Mouse (Mus musculus): Measurements from ENCODE around the gene Apol7a. TPM values are rescaled to one million over a fixed set of nuclear protein-coding genes. Genes with fewer than 3 reads are reported as not detected.
A peak's percentile ranks its signal among the peaks of the same experiment; 100 is the strongest.

Apol7a gene
- polyA plus RNA-seq, 1 experiment from 2014 or later: not detected

- 88% methylated on average over 8 of the region's 8 CpGs for WGBS
- Histone ChIP-seq H3K4me3 (replicated peaks) (no peak overlapping the region), H3K4me2 (no peak overlapping the region), H3K9me3 (no peaks in the 10 kb centered on the region), H3K36me3 (no peaks in the 10 kb centered on the region), H3K27ac (no peak overlapping the region), H3K27me3 (no peaks in the 10 kb centered on the region), H3K9ac (replicated peaks) (no peak overlapping the region), H3K4me1 (replicated peaks) (peaks cover 28% of the 10 kb centered on the region)
- ATAC-seq (ENCODE audit: insufficient number of reproducible peaks, insufficient read depth, low FRiP score, low TSS enrichment, low read depth): no peak
Observed at GRCm38 (mm10) chr15:77370588-77370987, 28.3 kb downstream of the Apol7a start.

DNA sequence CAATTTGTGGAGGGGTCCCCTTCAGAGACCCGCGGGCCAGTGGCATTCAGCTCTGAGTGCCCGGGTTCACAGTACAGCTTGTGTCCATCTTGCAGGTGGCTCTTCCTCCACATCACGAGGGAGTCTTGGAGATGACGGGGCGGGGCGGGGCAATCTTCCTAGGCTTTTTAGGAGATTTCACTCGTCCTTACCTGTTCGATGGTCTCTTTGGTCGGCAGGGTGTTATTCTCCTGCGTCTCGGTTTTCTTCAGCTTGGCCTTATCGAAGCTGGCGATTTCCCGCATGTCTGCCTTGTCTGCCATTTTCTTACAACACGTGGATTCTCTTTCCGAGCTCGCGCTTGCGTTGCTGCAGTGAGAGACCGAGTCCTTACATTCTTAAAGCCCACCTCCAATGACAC, 28.9 kb downstream of the Apol7a start:
- H3K27ac ChIP-seq: no peak overlapping the region
- ATAC-seq (ENCODE audit: insufficient number of reproducible peaks, insufficient read depth, low FRiP score, low TSS enrichment, low read depth): no peak
- H3K9me3 ChIP-seq: no peaks in the 10 kb centered on the region
- H3K9ac ChIP-seq (replicated peaks): no peak overlapping the region
- H3K4me1 ChIP-seq (replicated peaks): peaks cover 29% of the 10 kb centered on the region
- 94% methylated on average over 21 of the region's 21 CpGs for WGBS
- H3K36me3 ChIP-seq: no peaks in the 10 kb centered on the region
- H3K4me2 ChIP-seq: no peak overlapping the region
- no peak overlapping the region for H3K4me3 ChIP-seq (replicated peaks)
- H3K27me3 ChIP-seq: no peaks in the 10 kb centered on the region

DNA sequence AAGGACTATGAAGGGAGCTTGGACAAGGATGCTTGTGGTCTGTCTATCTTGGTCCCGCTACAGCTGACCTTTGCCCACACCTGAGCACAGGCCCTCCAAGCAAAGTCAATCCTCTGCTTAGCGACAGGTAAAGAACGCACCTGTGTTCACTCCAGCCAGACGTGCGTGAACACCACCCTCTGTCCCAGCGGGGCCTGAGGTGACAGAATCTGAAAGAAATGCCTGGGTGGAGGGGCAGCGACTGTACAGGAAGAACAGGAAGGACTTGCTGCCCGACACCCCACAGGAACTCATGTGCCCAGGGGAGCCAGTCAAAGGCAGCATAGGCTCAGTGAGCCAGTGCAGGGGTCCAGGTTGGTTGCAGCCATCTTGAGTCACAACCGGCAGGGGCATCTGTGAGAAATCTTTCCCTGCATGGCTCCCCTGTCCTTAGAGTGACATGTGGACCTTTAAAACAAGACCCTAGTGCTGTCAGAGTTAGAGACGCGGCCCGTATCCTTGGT, 30.0 kb downstream of the Apol7a start:
- Histone ChIP-seq H3K4me1 (replicated peaks) (peaks cover 33% of the 10 kb centered on the region), H3K9ac (replicated peaks) (no peak overlapping the region), H3K4me2 (no peak overlapping the region), H3K4me3 (replicated peaks) (no peak overlapping the region), H3K27ac (no peak overlapping the region; the same call in 1 of the 2 replicates), H3K9me3 (no peaks in the 10 kb centered on the region), H3K36me3 (no peaks in the 10 kb centered on the region), H3K27me3 (no peaks in the 10 kb centered on the region)
- no peak for ATAC-seq (ENCODE audit: insufficient number of reproducible peaks, insufficient read depth, low FRiP score, low TSS enrichment, low read depth)
- 82% methylated on average over 12 of the region's 12 CpGs for WGBS

DNA sequence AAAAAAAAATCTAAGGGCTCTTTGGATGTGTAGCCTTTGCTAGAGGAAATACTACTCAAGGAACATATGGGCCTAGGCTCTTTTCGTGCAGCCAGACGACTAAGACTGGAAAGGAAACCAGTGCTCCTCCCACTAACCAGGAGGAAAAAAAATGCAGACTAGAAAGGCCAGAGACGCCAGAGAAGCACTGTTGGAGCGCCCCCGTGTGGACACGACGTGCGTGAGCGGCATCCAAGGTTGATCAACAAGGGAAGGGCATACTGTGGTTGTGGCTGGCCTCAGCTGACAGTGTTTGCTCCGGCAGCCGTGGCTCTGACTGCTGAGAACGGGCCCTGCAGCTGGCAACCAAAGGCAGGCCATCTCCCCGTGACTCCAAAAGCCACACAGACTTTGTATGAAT, 30.8 kb downstream of the Apol7a start:
- ATAC-seq (ENCODE audit: insufficient number of reproducible peaks, insufficient read depth, low FRiP score, low TSS enrichment, low read depth): peak; percentile 56; the same call in 1 of the 2 replicates
- peak overlapping the region; percentile 53; the same call in 1 of the 2 replicates for H3K9ac ChIP-seq (replicated peaks)
- H3K36me3 ChIP-seq: no peaks in the 10 kb centered on the region
- H3K27me3 ChIP-seq: no peaks in the 10 kb centered on the region
- H3K4me3 ChIP-seq (replicated peaks): no peak overlapping the region
- under 1% methylated on average over 13 of the region's 13 CpGs for WGBS
- peak overlapping the region; percentile 90 for H3K27ac ChIP-seq
- H3K4me1 ChIP-seq (replicated peaks): peaks cover 40% of the 10 kb centered on the region
- H3K9me3 ChIP-seq: no peaks in the 10 kb centered on the region
- H3K4me2 ChIP-seq: peak overlapping the region; percentile 44

GRCm38 (mm10) chr15:77367504-77367903, 31.4 kb downstream of the Apol7a start:
- Histone ChIP-seq H3K27me3 (no peaks in the 10 kb centered on the region), H3K9me3 (no peaks in the 10 kb centered on the region), H3K4me2 (no peak overlapping the region), H3K4me1 (replicated peaks) (peaks cover 46% of the 10 kb centered on the region), H3K9ac (replicated peaks) (no peak overlapping the region), H3K4me3 (replicated peaks) (no peak overlapping the region), H3K27ac (peak overlapping the region; percentile 90), H3K36me3 (no peaks in the 10 kb centered on the region)
- 36% methylated on average over 8 of the region's 8 CpGs for WGBS
- ATAC-seq (ENCODE audit: insufficient number of reproducible peaks, insufficient read depth, low FRiP score, low TSS enrichment, low read depth): 0 out of 2 replicates have a peak, but pooled peaks have one; percentile 20

DNA sequence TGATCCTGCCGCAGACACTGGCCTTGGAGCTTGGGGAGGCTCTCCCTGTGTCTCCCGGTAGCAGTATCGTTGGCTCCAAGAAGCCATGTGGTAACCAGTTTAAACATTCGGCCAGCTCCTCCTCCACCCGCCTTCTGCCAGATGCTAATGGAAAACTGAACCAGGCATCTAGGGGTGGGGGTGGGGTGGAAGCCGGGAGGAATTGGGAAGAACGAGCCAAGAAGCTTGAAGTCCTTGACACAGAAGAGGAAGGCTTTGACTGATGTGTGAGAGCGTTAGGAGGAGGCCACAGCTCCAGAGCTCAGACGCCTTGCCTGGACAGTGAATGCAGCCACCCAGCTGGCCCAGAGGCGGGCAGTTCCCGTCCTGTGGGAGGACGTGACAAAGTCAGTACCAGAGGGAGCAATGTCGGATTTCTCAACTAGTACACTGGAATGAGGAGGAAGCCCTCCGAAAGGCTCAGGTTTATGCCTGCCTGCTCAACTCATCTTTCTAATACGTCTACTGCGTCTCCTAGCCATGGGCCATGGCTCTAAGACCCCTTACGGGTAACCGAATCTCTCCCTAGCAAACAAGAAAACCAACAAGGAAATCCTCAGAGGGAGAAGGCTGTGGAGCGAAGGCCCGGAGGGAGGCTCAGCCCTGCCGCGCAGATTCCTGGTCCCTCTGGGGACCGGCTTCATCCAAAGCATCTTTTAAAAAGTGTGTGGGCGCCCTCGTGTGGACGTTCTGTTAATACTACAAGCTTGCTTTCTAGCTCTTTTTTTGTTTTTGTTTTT, 32.0 kb downstream of the Apol7a start:
- Histone ChIP-seq H3K27me3 (no peaks in the 10 kb centered on the region), H3K9ac (replicated peaks) (peak overlapping the region; percentile 57), H3K36me3 (no peaks in the 10 kb centered on the region), H3K9me3 (no peaks in the 10 kb centered on the region), H3K4me1 (replicated peaks) (peaks cover 46% of the 10 kb centered on the region), H3K4me3 (replicated peaks) (peak overlapping the region; percentile 35), H3K4me2 (peak overlapping the region; percentile 70), H3K27ac (peak overlapping the region; percentile 97)
- 1% methylated on average over 26 of the region's 26 CpGs for WGBS
- peak; percentile 61 for ATAC-seq (ENCODE audit: insufficient number of reproducible peaks, insufficient read depth, low FRiP score, low TSS enrichment, low read depth)

- H3K9me3 ChIP-seq: no peaks in the 10 kb centered on the region
- H3K36me3 ChIP-seq: no peaks in the 10 kb centered on the region
- H3K27ac ChIP-seq: peak overlapping the region; percentile 97
- 48% methylated on average over 9 of the region's 9 CpGs for WGBS
- no peaks in the 10 kb centered on the region for H3K27me3 ChIP-seq
- H3K9ac ChIP-seq (replicated peaks): peak overlapping the region; percentile 57; the same call in 1 of the 2 replicates
- peak overlapping the region; percentile 70 for H3K4me2 ChIP-seq
- peaks cover 46% of the 10 kb centered on the region for H3K4me1 ChIP-seq (replicated peaks)
- H3K4me3 ChIP-seq (replicated peaks): no peak overlapping the region
- ATAC-seq (ENCODE audit: insufficient number of reproducible peaks, insufficient read depth, low FRiP score, low TSS enrichment, low read depth): no peak
Observed at GRCm38 (mm10) chr15:77365700-77366570, 33.0 kb downstream of the Apol7a start.

GRCm38 (mm10) chr15:77364026-77364425, 34.9 kb downstream of the Apol7a start:
- no peak overlapping the region for H3K9ac ChIP-seq (replicated peaks)
- no peaks in the 10 kb centered on the region for H3K36me3 ChIP-seq
- no peaks in the 10 kb centered on the region for H3K27me3 ChIP-seq
- peaks cover 53% of the 10 kb centered on the region for H3K4me1 ChIP-seq (replicated peaks)
- no peak for ATAC-seq (ENCODE audit: insufficient number of reproducible peaks, insufficient read depth, low FRiP score, low TSS enrichment, low read depth)
- H3K4me2 ChIP-seq: no peak overlapping the region
- 0 out of 2 replicates have a peak overlapping the region, but pooled peaks have one; percentile 12 for H3K27ac ChIP-seq
- 71% methylated on average over 3 of the region's 3 CpGs for WGBS
- no peaks in the 10 kb centered on the region for H3K9me3 ChIP-seq
- no peak overlapping the region for H3K4me3 ChIP-seq (replicated peaks)

GRCm38 (mm10) chr15:77363578-77363977, 35.3 kb downstream of the Apol7a start:
- H3K27ac ChIP-seq: 0 out of 2 replicates have a peak overlapping the region, but pooled peaks have one; percentile 12
- H3K36me3 ChIP-seq: no peaks in the 10 kb centered on the region

GRCm38 (mm10) chr15:77362952-77363351, 36.0 kb downstream of the Apol7a start:
- Histone ChIP-seq H3K9me3 (no peaks in the 10 kb centered on the region), H3K4me1 (replicated peaks) (peaks cover 53% of the 10 kb centered on the region), H3K27ac (peak overlapping the region; percentile 56), H3K9ac (replicated peaks) (no peak overlapping the region), H3K36me3 (no peaks in the 10 kb centered on the region), H3K4me3 (replicated peaks) (no peak overlapping the region), H3K4me2 (no peak overlapping the region), H3K27me3 (no peaks in the 10 kb centered on the region)
- WGBS: 21% methylated on average over 5 of the region's 5 CpGs
- ATAC-seq (ENCODE audit: insufficient number of reproducible peaks, insufficient read depth, low FRiP score, low TSS enrichment, low read depth): no peak

More at GRCm38 (mm10) chr15:77363578-77363977, 35.3 kb downstream of the Apol7a start:
- Histone ChIP-seq H3K4me2 (no peak overlapping the region), H3K4me1 (replicated peaks) (peaks cover 52% of the 10 kb centered on the region), H3K4me3 (replicated peaks) (no peak overlapping the region), H3K9me3 (no peaks in the 10 kb centered on the region), H3K9ac (replicated peaks) (no peak overlapping the region), H3K27me3 (no peaks in the 10 kb centered on the region)
- no peak for ATAC-seq (ENCODE audit: insufficient number of reproducible peaks, insufficient read depth, low FRiP score, low TSS enrichment, low read depth)
- WGBS: 50% methylated on average over 6 of the region's 6 CpGs

- Histone ChIP-seq H3K9ac (replicated peaks) (no peak overlapping the region), H3K4me2 (no peak overlapping the region), H3K27me3 (no peaks in the 10 kb centered on the region), H3K36me3 (no peaks in the 10 kb centered on the region), H3K27ac (no peak overlapping the region), H3K4me3 (replicated peaks) (no peak overlapping the region), H3K4me1 (replicated peaks) (peaks cover 46% of the 10 kb centered on the region), H3K9me3 (no peaks in the 10 kb centered on the region)
- 89% methylated on average over 8 of the region's 8 CpGs for WGBS
- ATAC-seq (ENCODE audit: insufficient number of reproducible peaks, insufficient read depth, low FRiP score, low TSS enrichment, low read depth): no peak
Observed at GRCm38 (mm10) chr15:77359905-77360304, 39.0 kb downstream of the Apol7a start.

Measured in limb, embryonic 12.5 days (tissue).